Mouse (Mus musculus): ENCODE data around the gene Mctp1.

GRCm38 (mm10) chr13:77003684-77004083, 619.3 kb downstream of the Mctp1 start:
- TF ChIP-seq CTCF (IDR thresholded peaks at IDR 0.05; ENCODE audit: low read depth, low read length) (no peak), EP300 (IDR thresholded peaks at IDR 0.05; ENCODE audit: insufficient read depth, low read depth, low read length) (no peak), POLR2A (IDR thresholded peaks at IDR 0.05; ENCODE audit: insufficient read depth, low read length) (no peak)
